Mouse (Mus musculus): ENCODE measurements around the gene Ffar3. TPM values are rescaled to one million over a fixed set of nuclear protein-coding genes. Genes with fewer than 3 reads are reported as not detected.

Ffar3 gene
- polyA plus RNA-seq, 1 experiment from 2014 or later, result not detected

GRCm38 (mm10) chr7:30878950-30879349 is 23.0 kb upstream of the Ffar3 start:
- Histone ChIP-seq H3K9me3 (replicated peaks) (no peaks in the 10 kb centered on the region), H3K27me3 (no peaks in the 10 kb centered on the region), H3K4me1 (replicated peaks) (no peaks in the 10 kb centered on the region), H3K9ac (no peak overlapping the region), H3K4me3 (replicated peaks) (no peak overlapping the region), H3K36me3 (no peaks in the 10 kb centered on the region), H3K27ac (no peak overlapping the region), H3K4me2 (no peak overlapping the region)
- WGBS (ENCODE audit: insufficient replicate concordance), result 48% methylated on average over 6 of the region's 6 CpGs
- ATAC-seq (ENCODE audit: low read depth), result no peak
- no peak for DNase-seq

GRCm38 (mm10) chr7:30873083-30873482 is 17.1 kb upstream of the Ffar3 start:
- Histone ChIP-seq H3K27me3 (peaks cover 4% of the 10 kb centered on the region), H3K4me1 (replicated peaks) (no peaks in the 10 kb centered on the region), H3K27ac (no peak overlapping the region), H3K9me3 (replicated peaks) (no peaks in the 10 kb centered on the region), H3K4me3 (replicated peaks) (no peak overlapping the region), H3K4me2 (peak overlapping the region; percentile 30; the same call in 1 of the 2 replicates), H3K36me3 (no peaks in the 10 kb centered on the region), H3K9ac (no peak overlapping the region)
- ATAC-seq (ENCODE audit: low read depth) (no peak), DNase-seq (peak; percentile 20)
- WGBS (ENCODE audit: insufficient replicate concordance), result 12% methylated on average over 15 of the region's 15 CpGs

- no peak for DNase-seq
- Histone ChIP-seq H3K27ac (no peak overlapping the region), H3K27me3 (no peaks in the 10 kb centered on the region)
These were observed 7.4 kb upstream of the Ffar3 start for GRCm38 (mm10) chr7:30863386-30863785.

GRCm38 (mm10) chr7:30861464-30861863 is 5.5 kb upstream of the Ffar3 start, which contains the start of gene Ffar1:
TSS of gene Ffar1 (minus strand) at chr7:30861564.
- no peak for ATAC-seq (ENCODE audit: low read depth)
- DNase-seq, result no peak
- Histone ChIP-seq H3K36me3 (no peaks in the 10 kb centered on the region), H3K4me2 (no peak within 1 kb of the TSS), H3K27me3 (no peaks in the 10 kb centered on the region), H3K4me1 (replicated peaks) (0 out of 2 replicates have a peak, but pooled peaks cover 7% of the 10 kb centered on the region), H3K4me3 (replicated peaks) (no peak within 1 kb of the TSS), H3K9ac (no peak within 1 kb of the TSS), H3K27ac (no peak within 1 kb of the TSS), H3K9me3 (replicated peaks) (no peaks in the 10 kb centered on the region)
- 72% methylated on average over 12 of the region's 12 CpGs for WGBS (ENCODE audit: insufficient replicate concordance)

More at GRCm38 (mm10) chr7:30863386-30863785, 7.4 kb upstream of the Ffar3 start:
- WGBS (ENCODE audit: insufficient replicate concordance), result 48% methylated on average over 8 of the region's 8 CpGs
- Histone ChIP-seq H3K36me3 (no peaks in the 10 kb centered on the region), H3K4me2 (no peak overlapping the region), H3K4me3 (replicated peaks) (no peak overlapping the region), H3K9ac (no peak overlapping the region), H3K4me1 (replicated peaks) (0 out of 2 replicates have a peak, but pooled peaks cover 7% of the 10 kb centered on the region), H3K9me3 (replicated peaks) (no peaks in the 10 kb centered on the region)
- no peak for ATAC-seq (ENCODE audit: low read depth)

GRCm38 (mm10) chr7:30859635-30860402 is 3.8 kb upstream of the Ffar3 start:
- WGBS (ENCODE audit: insufficient replicate concordance), result 4% methylated on average over 15 of the region's 16 CpGs
- Histone ChIP-seq H3K36me3 (no peaks in the 10 kb centered on the region), H3K27me3 (no peaks in the 10 kb centered on the region), H3K27ac (no peak overlapping the region), H3K4me3 (replicated peaks) (no peak overlapping the region), H3K9ac (no peak overlapping the region), H3K9me3 (replicated peaks) (no peaks in the 10 kb centered on the region), H3K4me2 (peak overlapping the region; percentile 32; the same call in 1 of the 2 replicates), H3K4me1 (replicated peaks) (0 out of 2 replicates have a peak, but pooled peaks cover 7% of the 10 kb centered on the region)
- DNase-seq (peak; percentile 40), ATAC-seq (ENCODE audit: low read depth) (peak; percentile 55; the same call in 1 of the 2 replicates)

- no peak overlapping the region for H3K4me2 ChIP-seq
- H3K27ac ChIP-seq, result no peak overlapping the region
- no peaks in the 10 kb centered on the region for H3K9me3 ChIP-seq (replicated peaks)
- 0 out of 2 replicates have a peak, but pooled peaks cover 7% of the 10 kb centered on the region for H3K4me1 ChIP-seq (replicated peaks)
- ATAC-seq (ENCODE audit: low read depth), result peak; percentile 43; the same call in 1 of the 2 replicates
- H3K9ac ChIP-seq, result no peak overlapping the region
- peak; percentile 32 for DNase-seq
- no peak overlapping the region for H3K4me3 ChIP-seq (replicated peaks)
- H3K36me3 ChIP-seq, result no peaks in the 10 kb centered on the region
- no peaks in the 10 kb centered on the region for H3K27me3 ChIP-seq
These were observed 3.3 kb upstream of the Ffar3 start for GRCm38 (mm10) chr7:30859290-30859634.

- no peak for ATAC-seq (ENCODE audit: low read depth)
- no peak for DNase-seq
- Histone ChIP-seq H3K4me1 (replicated peaks) (0 out of 2 replicates have a peak, but pooled peaks cover 7% of the 10 kb centered on the region), H3K4me3 (replicated peaks) (no peak overlapping the region), H3K4me2 (no peak overlapping the region), H3K9ac (no peak overlapping the region), H3K36me3 (no peaks in the 10 kb centered on the region), H3K9me3 (replicated peaks) (no peaks in the 10 kb centered on the region), H3K27me3 (no peaks in the 10 kb centered on the region), H3K27ac (no peak overlapping the region)
- WGBS (ENCODE audit: insufficient replicate concordance), result 51% methylated on average over 1 of the region's 1 CpGs
These were observed 1.8 kb upstream of the Ffar3 start for GRCm38 (mm10) chr7:30857746-30858145.

- Histone ChIP-seq H3K27ac (no peak overlapping the region), H3K4me1 (replicated peaks) (no peaks in the 10 kb centered on the region; the same call in 1 of the 2 replicates), H3K9ac (no peak overlapping the region), H3K27me3 (no peaks in the 10 kb centered on the region), H3K9me3 (replicated peaks) (no peaks in the 10 kb centered on the region), H3K36me3 (no peaks in the 10 kb centered on the region), H3K4me2 (no peak overlapping the region), H3K4me3 (replicated peaks) (no peak overlapping the region)
- DNase-seq (no peak), ATAC-seq (ENCODE audit: low read depth) (no peak)
- WGBS (ENCODE audit: insufficient replicate concordance), result 59% methylated on average over 1 of the region's 1 CpGs
These were observed 4.6 kb downstream of the Ffar3 start for GRCm38 (mm10) chr7:30851421-30851820.

- DNase-seq, result no peak
- no peaks in the 10 kb centered on the region for H3K36me3 ChIP-seq
- H3K9ac ChIP-seq, result no peak overlapping the region
- H3K9me3 ChIP-seq (replicated peaks), result no peaks in the 10 kb centered on the region
- no peaks in the 10 kb centered on the region for H3K27me3 ChIP-seq
- peaks cover 11% of the 10 kb centered on the region for H3K4me1 ChIP-seq (replicated peaks)
- no peak overlapping the region for H3K4me3 ChIP-seq (replicated peaks)
- H3K4me2 ChIP-seq, result no peak overlapping the region
- 57% methylated on average over 6 of the region's 6 CpGs for WGBS (ENCODE audit: insufficient replicate concordance)
- H3K27ac ChIP-seq, result no peak overlapping the region
- ATAC-seq (ENCODE audit: low read depth), result no peak
These were observed 8.0 kb downstream of the Ffar3 start for GRCm38 (mm10) chr7:30847934-30848333.

GRCm38 (mm10) chr7:30847386-30847785 is 8.6 kb downstream of the Ffar3 start:
- no peaks in the 10 kb centered on the region for H3K36me3 ChIP-seq
- H3K27ac ChIP-seq, result no peak overlapping the region
- no peak overlapping the region for H3K4me3 ChIP-seq (replicated peaks)
- no peaks in the 10 kb centered on the region for H3K9me3 ChIP-seq (replicated peaks)
- ATAC-seq (ENCODE audit: low read depth) (no peak), DNase-seq (no peak)
- H3K4me2 ChIP-seq, result no peak overlapping the region
- WGBS (ENCODE audit: insufficient replicate concordance), result 57% methylated on average over 5 of the region's 5 CpGs
- no peak overlapping the region for H3K9ac ChIP-seq
- no peaks in the 10 kb centered on the region for H3K27me3 ChIP-seq
- peaks cover 11% of the 10 kb centered on the region for H3K4me1 ChIP-seq (replicated peaks)

GRCm38 (mm10) chr7:30846505-30847053 is 9.4 kb downstream of the Ffar3 start:
- ATAC-seq (ENCODE audit: low read depth), result no peak
- no peak for DNase-seq
- Histone ChIP-seq H3K27ac (no peak overlapping the region), H3K36me3 (no peaks in the 10 kb centered on the region), H3K27me3 (no peaks in the 10 kb centered on the region), H3K4me1 (replicated peaks) (peaks cover 15% of the 10 kb centered on the region), H3K4me2 (no peak overlapping the region), H3K4me3 (replicated peaks) (no peak overlapping the region), H3K9me3 (replicated peaks) (no peaks in the 10 kb centered on the region), H3K9ac (no peak overlapping the region)
- WGBS (ENCODE audit: insufficient replicate concordance), result 39% methylated on average over 2 of the region's 2 CpGs
